Mouse (Mus musculus) lung, embryonic 16.5 days (tissue): ENCODE results near the gene Saxo1. TPM values are rescaled to one million over a fixed set of nuclear protein-coding genes. Genes with fewer than 3 reads are reported as not detected.
A peak's percentile ranks its signal among the peaks of the same experiment; 100 is the strongest.

ENCODE experiments used
- ATAC-seq: fragments of 200-750 bp; cut with Nextera tagmentation; 2 replicates; pipeline ENCODE4 v1.8.0; 2017; ENCODE audit warnings: low read depth, mild to moderate bottlenecking, moderate library complexity
- H3K27ac ChIP-seq: fragments of 300-500 bp; sonication (generic); 2 replicates; pipeline ENCODE4 v1.5.1; 2014; ENCODE audit warnings: mild to moderate bottlenecking, control low read depth, low read length
- H3K27me3 ChIP-seq: fragments of 300-500 bp; sonication (generic); 2 replicates; pipeline ENCODE4 v1.6.1; 2014; ENCODE audit warnings: low read depth, low read length, mixed read lengths; ENCODE audit not compliant: control insufficient read depth, insufficient read depth
- H3K36me3 ChIP-seq: fragments of 300-500 bp; sonication (generic); 2 replicates; pipeline ENCODE4 v1.6.1; 2014; ENCODE audit warnings: low read length; ENCODE audit not compliant: control insufficient read depth, insufficient read depth
- H3K4me1 ChIP-seq: fragments of 300-500 bp; sonication (generic); replicated peaks from 2 replicates; pipeline ENCODE4 v1.6.1; 2014; ENCODE audit warnings: low read length, mixed read lengths; ENCODE audit not compliant: control insufficient read depth, insufficient read depth
- H3K4me2 ChIP-seq: fragments of 300-500 bp; sonication (generic); 2 replicates; pipeline ENCODE4 v1.6.1; 2014; ENCODE audit warnings: low read depth, low read length, control low read depth
- H3K4me3 ChIP-seq: fragments of 300-500 bp; sonication (generic); 2 replicates; pipeline ENCODE4 v1.5.1; 2014; ENCODE audit warnings: mild to moderate bottlenecking, low read length, control low read depth
- H3K9ac ChIP-seq: fragments of 300-500 bp; sonication (generic); 2 replicates; pipeline ENCODE4 v1.6.1; 2014; ENCODE audit warnings: low read length, control low read depth
- H3K9me3 ChIP-seq: fragments of 300-500 bp; sonication (generic); 2 replicates; pipeline ENCODE4 v1.6.1; 2016; ENCODE audit warnings: low read length; ENCODE audit not compliant: control insufficient read depth
- WGBS: fragments of 180-500 bp; shearing (Covaris S2); extraction: QIAGEN DNeasy Blood & Tissue Kit; methylation state at CpG from one replicate; pipeline ENCODE4 v1.1.7; 2014; 5-methylcytosine and 5-hydroxymethylcytosine counted together
- polyA plus RNA-seq: library from polyadenylated mRNA; unstranded; fragments of >200 nt; fragmentation: Nextera tagmentation; extraction: Ambion mirVana; gene quantifications from 2 replicates; pipeline ENCODE4 v1.2.1, GENCODE M21; 2015

Gene Saxo1
- polyA plus RNA-seq, 1 experiment from 2014 or later: not detected

- 86% methylated on average over 1 of the region's 1 CpGs for WGBS
- Histone ChIP-seq H3K9ac (no peak overlapping the region), H3K36me3 (no peaks in the 10 kb centered on the region)
Measured at GRCm38 (mm10) chr4:86499561-86499960, 58.6 kb downstream of the Saxo1 start.

GRCm38 (mm10) chr4:86498754-86499153 lies 59.4 kb downstream of the Saxo1 start:
- H3K9ac ChIP-seq: no peak overlapping the region
- no peak overlapping the region for H3K4me3 ChIP-seq
- H3K27ac ChIP-seq: no peak overlapping the region
- WGBS: 40% methylated on average over 5 of the region's 5 CpGs
- H3K36me3 ChIP-seq: no peaks in the 10 kb centered on the region
- no peaks in the 10 kb centered on the region for H3K27me3 ChIP-seq
- no peaks in the 10 kb centered on the region for H3K9me3 ChIP-seq
- peak; percentile 92 for ATAC-seq
- no peak overlapping the region for H3K4me2 ChIP-seq
- H3K4me1 ChIP-seq: no peaks in the 10 kb centered on the region

More at GRCm38 (mm10) chr4:86499561-86499960, 58.6 kb downstream of the Saxo1 start:
- Histone ChIP-seq H3K4me3 (no peak overlapping the region), H3K27me3 (no peaks in the 10 kb centered on the region), H3K27ac (no peak overlapping the region), H3K9me3 (no peaks in the 10 kb centered on the region), H3K4me1 (no peaks in the 10 kb centered on the region), H3K4me2 (no peak overlapping the region)
- ATAC-seq: no peak

- H3K9ac ChIP-seq: no peak overlapping the region
- WGBS: 78% methylated on average over 5 of the region's 5 CpGs
- no peaks in the 10 kb centered on the region for H3K9me3 ChIP-seq
- H3K27ac ChIP-seq: no peak overlapping the region
- no peak overlapping the region for H3K4me2 ChIP-seq
- H3K4me3 ChIP-seq: no peak overlapping the region
- no peaks in the 10 kb centered on the region for H3K4me1 ChIP-seq
- ATAC-seq: no peak
- H3K36me3 ChIP-seq: no peaks in the 10 kb centered on the region
- H3K27me3 ChIP-seq: no peaks in the 10 kb centered on the region
Measured at GRCm38 (mm10) chr4:86489128-86489527, 69.0 kb downstream of the Saxo1 start.

GRCm38 (mm10) chr4:86486901-86487300 lies 71.2 kb downstream of the Saxo1 start:
- H3K27ac ChIP-seq: no peak overlapping the region
- no peaks in the 10 kb centered on the region for H3K4me1 ChIP-seq
- H3K9ac ChIP-seq: no peak overlapping the region
- whole genome bisulfite sequencing: 81% methylated on average over 2 of the region's 2 CpGs
- no peak overlapping the region for H3K4me3 ChIP-seq
- no peaks in the 10 kb centered on the region for H3K27me3 ChIP-seq
- no peak overlapping the region for H3K4me2 ChIP-seq
- H3K9me3 ChIP-seq: no peaks in the 10 kb centered on the region
- H3K36me3 ChIP-seq: no peaks in the 10 kb centered on the region
- no peak for ATAC-seq

- no peak for ATAC-seq
- Histone ChIP-seq H3K27me3 (no peaks in the 10 kb centered on the region), H3K27ac (no peak overlapping the region), H3K36me3 (no peaks in the 10 kb centered on the region), H3K9ac (no peak overlapping the region), H3K4me3 (no peak overlapping the region), H3K9me3 (no peaks in the 10 kb centered on the region), H3K4me2 (no peak overlapping the region), H3K4me1 (no peaks in the 10 kb centered on the region)
- WGBS: 85% methylated on average over 4 of the region's 4 CpGs
Measured at GRCm38 (mm10) chr4:86486491-86486890, 71.6 kb downstream of the Saxo1 start.

GRCm38 (mm10) chr4:86485052-86485451 lies 73.1 kb downstream of the Saxo1 start:
- no peak for ATAC-seq
- no peaks in the 10 kb centered on the region for H3K4me1 ChIP-seq
- no peaks in the 10 kb centered on the region for H3K27me3 ChIP-seq
- H3K27ac ChIP-seq: no peak overlapping the region
- H3K36me3 ChIP-seq: no peaks in the 10 kb centered on the region
- no peaks in the 10 kb centered on the region for H3K9me3 ChIP-seq
- H3K9ac ChIP-seq: no peak overlapping the region
- H3K4me3 ChIP-seq: no peak overlapping the region
- no peak overlapping the region for H3K4me2 ChIP-seq
- 42% methylated on average over 6 of the region's 6 CpGs for WGBS

- no peaks in the 10 kb centered on the region for H3K27me3 ChIP-seq
- no peaks in the 10 kb centered on the region for H3K4me1 ChIP-seq
- no peak for ATAC-seq
- H3K4me3 ChIP-seq: no peak overlapping the region
- no peak overlapping the region for H3K9ac ChIP-seq
- no peaks in the 10 kb centered on the region for H3K9me3 ChIP-seq
- 69% methylated on average over 8 of the region's 8 CpGs for WGBS
- H3K27ac ChIP-seq: no peak overlapping the region
- H3K36me3 ChIP-seq: no peaks in the 10 kb centered on the region
- no peak overlapping the region for H3K4me2 ChIP-seq
Measured at GRCm38 (mm10) chr4:86483686-86484085, 74.4 kb downstream of the Saxo1 start.

GRCm38 (mm10) chr4:86483013-86483615 lies 75.0 kb downstream of the Saxo1 start:
- H3K27me3 ChIP-seq: no peaks in the 10 kb centered on the region
- H3K36me3 ChIP-seq: no peaks in the 10 kb centered on the region
- no peaks in the 10 kb centered on the region for H3K4me1 ChIP-seq
- no peak overlapping the region for H3K4me2 ChIP-seq
- H3K9ac ChIP-seq: no peak overlapping the region
- no peaks in the 10 kb centered on the region for H3K9me3 ChIP-seq
- H3K4me3 ChIP-seq: no peak overlapping the region
- WGBS: 86% methylated on average over 6 of the region's 6 CpGs
- ATAC-seq: no peak
- H3K27ac ChIP-seq: no peak overlapping the region

GRCm38 (mm10) chr4:86480891-86481290 lies 77.2 kb downstream of the Saxo1 start:
- Histone ChIP-seq H3K9ac (no peak overlapping the region), H3K9me3 (no peaks in the 10 kb centered on the region), H3K4me3 (no peak overlapping the region), H3K4me1 (no peaks in the 10 kb centered on the region), H3K27ac (no peak overlapping the region), H3K36me3 (no peaks in the 10 kb centered on the region), H3K27me3 (no peaks in the 10 kb centered on the region), H3K4me2 (no peak overlapping the region)
- WGBS: 71% methylated on average over 3 of the region's 3 CpGs
- ATAC-seq: no peak

- no peak overlapping the region for H3K9ac ChIP-seq
- H3K27ac ChIP-seq: no peak overlapping the region
- no peaks in the 10 kb centered on the region for H3K27me3 ChIP-seq
- no peaks in the 10 kb centered on the region for H3K4me1 ChIP-seq
- ATAC-seq: no peak
- no peaks in the 10 kb centered on the region for H3K9me3 ChIP-seq
- 86% methylated on average over 5 of the region's 5 CpGs for WGBS
- H3K36me3 ChIP-seq: no peaks in the 10 kb centered on the region
- no peak overlapping the region for H3K4me3 ChIP-seq
- no peak overlapping the region for H3K4me2 ChIP-seq
Measured at GRCm38 (mm10) chr4:86464808-86465207, 93.3 kb downstream of the Saxo1 start.
